Mouse (Mus musculus) midbrain, embryonic 12.5 days (tissue): Measurements from ENCODE around the gene Angel1. TPM values are rescaled to one million over a fixed set of nuclear protein-coding genes. Genes with fewer than 3 reads are reported as not detected.
A peak's percentile ranks its signal among the peaks of the same experiment; 100 is the strongest.

Experiments used
- ATAC-seq: fragments of 200-750 bp; cut with Nextera tagmentation; 2 replicates; pipeline ENCODE4 v1.8.0; 2017; ENCODE audit warnings: low read depth, moderate TSS enrichment, moderate library complexity; ENCODE audit not compliant: low FRiP score
- H3K27ac ChIP-seq: fragments of 300-500 bp; sonication (generic); replicated peaks from 2 replicates; pipeline ENCODE4 v1.5.1; 2016; ENCODE audit warnings: mild to moderate bottlenecking
- H3K27me3 ChIP-seq: fragments of 300-500 bp; sonication (generic); 2 replicates; pipeline ENCODE4 v1.6.1; 2016; ENCODE audit warnings: mild to moderate bottlenecking
- H3K36me3 ChIP-seq: fragments of 300-500 bp; sonication (generic); 2 replicates; pipeline ENCODE4 v1.6.1; 2016
- H3K4me1 ChIP-seq: fragments of 300-500 bp; sonication (generic); 2 replicates; pipeline ENCODE4 v1.6.1; 2016
- H3K4me2 ChIP-seq: fragments of 300-500 bp; sonication (generic); replicated peaks from 2 replicates; pipeline ENCODE4 v1.6.1; 2016; ENCODE audit warnings: mild to moderate bottlenecking, moderate library complexity
- H3K4me3 ChIP-seq: fragments of 300-500 bp; sonication (generic); 2 replicates; pipeline ENCODE4 v1.5.1; 2016; ENCODE audit warnings: mild to moderate bottlenecking
- H3K9ac ChIP-seq: fragments of 300-500 bp; sonication (generic); replicated peaks from 2 replicates; pipeline ENCODE4 v1.6.1; 2016; ENCODE audit warnings: mild to moderate bottlenecking, moderate library complexity
- H3K9me3 ChIP-seq: fragments of 300-500 bp; sonication (generic); 2 replicates; pipeline ENCODE4 v1.6.1; 2016; ENCODE audit warnings: mild to moderate bottlenecking
- WGBS: fragments of 180-500 bp; shearing (Covaris S2); methylation state at CpG from one replicate; pipeline ENCODE4 v1.1.7; 2016; 5-methylcytosine and 5-hydroxymethylcytosine counted together
- polyA plus RNA-seq: library from polyadenylated mRNA; unstranded; fragments of >200 nt; fragmentation: Nextera tagmentation; extraction: Ambion mirVana; gene quantifications from 2 replicates; pipeline ENCODE4 v1.2.1, GENCODE M21; 2016

Angel1 gene
- polyA plus RNA-seq, 1 experiment from 2014 or later, result 14.3 TPM

DNA sequence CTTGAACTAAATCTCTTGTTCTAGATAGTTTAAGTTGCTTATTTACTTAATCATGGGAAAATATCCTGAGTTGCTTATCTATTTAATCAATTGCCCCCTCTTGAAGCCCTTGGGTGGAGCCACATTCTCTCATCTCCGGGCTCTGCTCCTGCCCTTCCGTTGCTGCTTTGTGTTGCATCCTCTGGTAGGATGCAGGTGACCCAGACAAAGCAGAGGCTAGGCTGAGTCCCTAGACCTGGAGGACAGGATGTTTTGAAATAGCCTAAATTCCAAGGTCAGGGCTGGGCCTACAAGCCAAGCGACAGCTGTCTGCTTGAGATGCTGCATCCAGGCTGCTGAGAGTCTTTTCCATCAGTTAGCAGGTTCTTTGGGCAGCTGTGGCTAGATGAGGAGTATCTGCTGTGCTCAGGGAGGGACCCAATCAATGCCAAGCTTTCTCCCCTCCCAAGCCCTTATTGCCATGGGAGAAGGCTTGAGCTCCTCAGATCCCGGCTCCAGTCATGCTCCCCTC is 38.8 kb downstream of the Angel1 start:
- no peaks in the 10 kb centered on the region for H3K9me3 ChIP-seq
- no peak overlapping the region for H3K9ac ChIP-seq
- WGBS, result 78% methylated on average over 4 of the region's 4 CpGs
- H3K27ac ChIP-seq, result no peak overlapping the region; the same call in 1 of the 2 replicates
- no peaks in the 10 kb centered on the region for H3K27me3 ChIP-seq
- no peak for ATAC-seq
- H3K36me3 ChIP-seq, result peaks cover 83% of the 10 kb centered on the region
- no peak overlapping the region for H3K4me2 ChIP-seq
- H3K4me1 ChIP-seq, result peaks cover 11% of the 10 kb centered on the region
- H3K4me3 ChIP-seq, result no peak overlapping the region

DNA sequence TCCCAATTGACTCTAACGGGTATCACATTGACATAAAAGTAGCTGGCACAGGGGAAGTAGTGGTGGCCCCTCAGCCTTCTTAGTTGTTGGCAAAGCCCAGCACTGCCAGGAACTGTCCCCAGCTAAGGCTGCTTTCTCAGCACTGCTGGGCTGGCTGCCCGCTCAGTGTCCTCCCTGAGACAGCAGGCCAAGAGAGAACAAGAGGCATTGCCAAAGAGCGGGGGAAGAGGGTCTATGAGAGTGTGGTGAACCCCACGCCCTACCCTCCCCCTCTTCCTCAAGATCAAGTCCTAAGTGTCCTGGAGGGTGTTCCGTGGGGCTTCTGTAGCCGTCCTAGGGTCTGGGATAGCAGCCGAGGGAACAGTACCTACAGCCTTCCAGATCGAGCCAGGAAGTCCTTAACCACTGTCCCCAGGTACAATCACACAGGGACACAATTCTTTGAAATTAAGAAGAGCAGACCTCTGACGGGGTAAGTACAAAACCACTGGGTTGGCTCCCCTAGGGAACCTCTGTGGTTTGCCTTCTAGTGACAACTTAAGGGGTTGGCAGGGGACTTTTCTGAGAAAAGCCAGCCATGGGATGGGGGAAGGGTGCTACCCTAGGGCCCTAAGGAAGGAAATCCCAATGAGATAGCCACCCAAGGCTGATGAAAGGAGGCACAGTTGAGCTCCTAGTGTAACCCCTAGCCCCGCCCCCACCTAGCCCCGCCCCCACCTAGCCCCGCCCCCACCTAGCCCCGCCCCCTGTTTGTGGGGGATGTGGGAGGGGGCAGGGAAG is 39.5 kb downstream of the Angel1 start:
- Histone ChIP-seq H3K4me1 (peaks cover 19% of the 10 kb centered on the region), H3K4me2 (no peak overlapping the region), H3K36me3 (peaks cover 78% of the 10 kb centered on the region), H3K27me3 (no peaks in the 10 kb centered on the region), H3K27ac (0 out of 2 replicates have a peak overlapping the region, but pooled peaks have one; percentile 10), H3K4me3 (no peak overlapping the region), H3K9me3 (no peaks in the 10 kb centered on the region), H3K9ac (no peak overlapping the region)
- no peak for ATAC-seq
- 56% methylated on average over 13 of the region's 13 CpGs for WGBS

DNA sequence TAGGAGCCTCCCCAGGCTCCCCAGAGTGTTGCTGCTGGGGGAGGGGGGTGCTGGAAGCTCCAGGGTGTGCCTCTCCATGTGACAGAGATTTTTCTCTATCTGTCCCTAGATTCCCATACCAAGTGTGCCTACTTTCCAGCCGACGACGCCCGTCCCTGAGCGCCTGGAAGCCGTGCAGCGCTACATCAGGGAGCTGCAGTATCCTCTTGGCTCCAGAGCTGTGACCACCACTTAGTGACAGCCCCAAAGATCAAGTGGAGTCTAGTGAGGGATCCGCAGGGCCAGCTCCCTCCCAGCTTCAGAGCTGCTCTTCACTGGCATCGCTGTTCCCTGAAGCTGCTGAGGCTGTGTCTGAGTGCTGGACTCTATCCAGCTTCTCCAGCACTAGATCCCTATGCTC is 41.0 kb downstream of the Angel1 start:
- no peaks in the 10 kb centered on the region for H3K9me3 ChIP-seq
- no peak overlapping the region for H3K27ac ChIP-seq
- no peak for ATAC-seq
- H3K4me3 ChIP-seq, result no peak overlapping the region
- no peak overlapping the region for H3K4me2 ChIP-seq
- WGBS, result 82% methylated on average over 9 of the region's 9 CpGs
- H3K4me1 ChIP-seq, result peaks cover 29% of the 10 kb centered on the region
- no peak overlapping the region for H3K9ac ChIP-seq
- H3K36me3 ChIP-seq, result peaks cover 64% of the 10 kb centered on the region
- no peaks in the 10 kb centered on the region for H3K27me3 ChIP-seq

DNA sequence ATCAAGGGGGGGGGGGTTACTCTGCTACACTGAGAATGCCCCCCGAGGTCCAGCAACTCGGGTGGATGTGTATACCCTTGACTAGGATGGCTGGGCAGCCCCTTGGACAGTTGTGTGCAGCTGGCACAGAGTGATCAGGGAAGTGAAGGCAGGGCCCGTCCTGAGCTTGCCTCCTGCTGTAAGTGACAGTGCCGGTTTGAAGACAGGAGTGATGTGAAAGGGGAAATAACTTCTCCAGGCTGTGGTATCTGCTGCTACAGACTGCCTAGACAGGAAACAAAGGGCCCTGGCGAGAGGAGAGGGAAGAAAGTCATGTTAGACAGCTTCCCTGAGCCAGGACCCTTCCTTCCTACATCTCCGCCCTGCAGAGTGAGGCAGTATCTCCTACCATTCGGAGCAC is 42.6 kb downstream of the Angel1 start:
- H3K27me3 ChIP-seq, result no peaks in the 10 kb centered on the region
- H3K36me3 ChIP-seq, result peaks cover 50% of the 10 kb centered on the region
- ATAC-seq, result no peak
- 88% methylated on average over 7 of the region's 7 CpGs for WGBS
- H3K27ac ChIP-seq, result no peak overlapping the region
- H3K4me3 ChIP-seq, result no peak overlapping the region
- H3K9ac ChIP-seq, result no peak overlapping the region
- no peak overlapping the region for H3K4me2 ChIP-seq
- no peaks in the 10 kb centered on the region for H3K9me3 ChIP-seq
- H3K4me1 ChIP-seq, result peaks cover 38% of the 10 kb centered on the region

DNA sequence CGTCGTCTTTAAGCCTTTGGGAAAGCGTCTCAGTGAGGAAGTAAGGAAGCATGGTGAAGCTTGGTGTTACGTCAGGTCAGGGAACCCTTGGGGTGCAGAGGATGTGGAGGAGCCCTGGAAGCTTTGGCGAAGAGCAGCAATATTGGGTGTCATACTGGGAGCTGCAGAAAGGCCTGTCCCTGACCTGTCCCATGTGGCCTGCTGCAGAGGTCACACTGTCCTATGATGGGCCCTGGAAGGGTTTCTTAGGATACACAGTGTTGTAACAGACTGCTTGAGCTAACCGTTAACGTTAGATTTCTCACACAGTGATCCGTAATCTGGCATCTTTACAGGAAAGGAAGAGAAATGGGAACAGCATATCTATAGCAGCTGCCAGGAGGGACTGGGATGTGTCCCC is 44.1 kb downstream of the Angel1 start:
- Histone ChIP-seq H3K4me1 (peaks cover 38% of the 10 kb centered on the region), H3K4me2 (peak overlapping the region; percentile 86), H3K36me3 (peaks cover 36% of the 10 kb centered on the region), H3K27ac (no peak overlapping the region), H3K27me3 (peaks cover 7% of the 10 kb centered on the region), H3K9me3 (no peaks in the 10 kb centered on the region), H3K4me3 (0 out of 2 replicates have a peak overlapping the region, but pooled peaks have one; percentile 0), H3K9ac (no peak overlapping the region)
- no peak for ATAC-seq
- 86% methylated on average over 8 of the region's 8 CpGs for WGBS

DNA sequence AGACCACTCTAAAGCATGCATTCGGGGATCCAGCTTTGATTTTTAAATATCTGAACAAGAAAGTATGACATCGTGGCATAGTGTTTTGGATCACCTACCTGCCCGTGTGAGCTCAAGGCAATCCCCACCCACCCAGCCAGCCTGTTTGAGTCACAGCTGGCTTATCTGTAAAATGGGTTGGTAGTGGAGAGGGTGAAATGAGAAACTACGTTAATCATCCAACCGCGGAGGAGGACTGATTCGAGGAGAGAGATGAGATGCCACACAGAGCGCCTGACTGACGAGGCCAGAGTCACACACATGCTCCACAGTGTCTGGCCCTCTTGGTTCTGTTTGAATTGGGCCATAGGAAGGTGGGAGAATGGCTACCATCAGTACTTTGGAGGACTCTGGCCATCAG is 44.6 kb downstream of the Angel1 start:
- 88% methylated on average over 9 of the region's 9 CpGs for WGBS
- H3K27me3 ChIP-seq, result peaks cover 12% of the 10 kb centered on the region

DNA sequence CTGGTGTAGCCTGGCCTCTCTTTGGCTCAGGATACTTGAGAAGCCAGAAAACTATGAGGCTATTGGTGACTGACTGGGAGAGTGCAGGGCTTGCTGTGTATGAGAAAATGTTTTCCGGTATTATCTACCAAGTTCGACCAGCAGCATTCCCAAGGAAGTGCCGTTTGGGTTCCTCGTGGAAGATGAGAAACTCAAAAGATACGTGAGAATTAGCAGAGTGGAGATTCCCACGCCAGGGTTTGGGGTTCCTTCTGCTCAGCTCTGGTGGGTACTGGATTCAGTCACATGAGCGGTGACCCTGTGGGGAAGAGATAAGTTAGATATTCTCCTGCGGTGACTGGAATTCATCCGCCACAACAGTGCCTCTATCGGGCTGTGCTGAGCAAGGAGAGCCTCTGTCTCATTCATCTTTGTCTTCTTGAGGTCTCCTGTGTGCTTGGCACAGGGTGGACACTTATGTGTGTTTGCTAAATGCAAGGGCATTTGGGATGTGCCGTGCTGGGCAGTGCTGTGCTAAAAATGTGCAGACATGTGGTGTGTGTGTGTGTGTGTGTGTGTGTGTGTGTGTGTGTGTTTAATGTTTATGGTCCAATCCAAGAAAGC is 45.6 kb downstream of the Angel1 start:
- Histone ChIP-seq H3K9ac (peak overlapping the region; percentile 97), H3K36me3 (peaks cover 21% of the 10 kb centered on the region), H3K27ac (peak overlapping the region; percentile 97), H3K4me3 (peak overlapping the region; percentile 94), H3K4me2 (peak overlapping the region; percentile 86), H3K9me3 (no peaks in the 10 kb centered on the region), H3K4me1 (peaks cover 38% of the 10 kb centered on the region), H3K27me3 (peaks cover 13% of the 10 kb centered on the region)
- no peak for ATAC-seq
- WGBS, result 49% methylated on average over 11 of the region's 11 CpGs

More for the DNA sequence above, 44.6 kb downstream of the Angel1 start:
- peaks cover 38% of the 10 kb centered on the region for H3K4me1 ChIP-seq
- no peaks in the 10 kb centered on the region for H3K9me3 ChIP-seq
- H3K4me2 ChIP-seq, result peak overlapping the region; percentile 86
- H3K36me3 ChIP-seq, result peaks cover 30% of the 10 kb centered on the region
- H3K9ac ChIP-seq, result no peak overlapping the region
- H3K4me3 ChIP-seq, result peak overlapping the region; percentile 2; the same call in 1 of the 2 replicates
- no peak for ATAC-seq
- no peak overlapping the region for H3K27ac ChIP-seq

DNA sequence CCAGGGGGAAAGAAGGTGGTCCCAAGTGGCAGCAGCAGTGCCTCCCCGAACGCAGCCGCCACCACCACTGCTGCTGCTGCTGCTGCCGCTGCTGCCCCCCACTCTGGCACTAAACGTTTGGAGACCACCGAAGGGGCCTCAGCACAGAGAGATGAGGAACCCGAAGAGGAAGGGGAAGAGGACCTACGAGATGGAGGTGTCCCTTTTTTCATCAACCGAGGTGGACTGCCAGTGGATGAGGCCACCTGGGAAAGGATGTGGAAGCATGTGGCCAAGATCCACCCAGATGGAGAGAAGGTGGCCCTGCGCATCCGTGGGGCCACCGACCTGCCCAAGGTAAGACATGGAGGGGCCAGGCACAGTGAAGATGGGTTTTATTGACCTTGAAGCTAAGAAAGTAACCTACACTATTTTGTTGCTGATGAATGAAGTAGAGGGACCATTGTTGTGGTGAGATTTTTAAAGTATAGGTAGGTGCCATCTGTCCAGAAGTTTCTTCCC is 46.2 kb downstream of the Angel1 start:
- peak overlapping the region; percentile 94 for H3K4me3 ChIP-seq
- H3K4me2 ChIP-seq, result peak overlapping the region; percentile 86
- peaks cover 13% of the 10 kb centered on the region for H3K27me3 ChIP-seq
- H3K27ac ChIP-seq, result peak overlapping the region; percentile 97
- no peaks in the 10 kb centered on the region for H3K9me3 ChIP-seq
- peaks cover 16% of the 10 kb centered on the region for H3K36me3 ChIP-seq
- peak overlapping the region; percentile 97 for H3K9ac ChIP-seq
- H3K4me1 ChIP-seq, result peaks cover 38% of the 10 kb centered on the region
- ATAC-seq, result no peak
- 30% methylated on average over 12 of the region's 12 CpGs for WGBS

DNA sequence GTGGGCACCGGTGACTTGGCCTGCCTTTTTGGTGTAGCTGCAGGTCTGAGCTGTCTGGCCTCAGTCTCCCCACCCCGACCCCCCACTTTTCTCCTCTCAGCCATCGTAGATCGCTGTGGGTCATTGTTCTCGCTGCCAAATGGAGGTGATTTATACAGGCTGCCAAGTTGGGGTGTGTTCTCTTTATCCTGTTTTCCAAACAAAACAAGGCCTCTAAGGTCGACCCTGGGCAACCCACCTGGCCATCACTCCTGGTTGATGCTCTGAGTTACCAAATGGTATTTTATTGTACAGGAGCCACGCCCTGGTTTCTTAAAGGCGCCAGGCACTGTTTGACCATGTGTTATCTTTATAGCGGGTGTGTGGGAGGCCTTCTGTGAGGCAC is 46.7 kb downstream of the Angel1 start:
- peak overlapping the region; percentile 86 for H3K4me2 ChIP-seq
- ATAC-seq, result 0 out of 2 replicates have a peak, but pooled peaks have one; percentile 4
- H3K9me3 ChIP-seq, result no peaks in the 10 kb centered on the region
- peaks cover 38% of the 10 kb centered on the region for H3K4me1 ChIP-seq
- WGBS, result 4% methylated on average over 9 of the region's 9 CpGs
- peak overlapping the region; percentile 94 for H3K4me3 ChIP-seq
- peak overlapping the region; percentile 97 for H3K9ac ChIP-seq
- H3K27ac ChIP-seq, result peak overlapping the region; percentile 97
- H3K36me3 ChIP-seq, result peaks cover 15% of the 10 kb centered on the region
- peaks cover 13% of the 10 kb centered on the region for H3K27me3 ChIP-seq

DNA sequence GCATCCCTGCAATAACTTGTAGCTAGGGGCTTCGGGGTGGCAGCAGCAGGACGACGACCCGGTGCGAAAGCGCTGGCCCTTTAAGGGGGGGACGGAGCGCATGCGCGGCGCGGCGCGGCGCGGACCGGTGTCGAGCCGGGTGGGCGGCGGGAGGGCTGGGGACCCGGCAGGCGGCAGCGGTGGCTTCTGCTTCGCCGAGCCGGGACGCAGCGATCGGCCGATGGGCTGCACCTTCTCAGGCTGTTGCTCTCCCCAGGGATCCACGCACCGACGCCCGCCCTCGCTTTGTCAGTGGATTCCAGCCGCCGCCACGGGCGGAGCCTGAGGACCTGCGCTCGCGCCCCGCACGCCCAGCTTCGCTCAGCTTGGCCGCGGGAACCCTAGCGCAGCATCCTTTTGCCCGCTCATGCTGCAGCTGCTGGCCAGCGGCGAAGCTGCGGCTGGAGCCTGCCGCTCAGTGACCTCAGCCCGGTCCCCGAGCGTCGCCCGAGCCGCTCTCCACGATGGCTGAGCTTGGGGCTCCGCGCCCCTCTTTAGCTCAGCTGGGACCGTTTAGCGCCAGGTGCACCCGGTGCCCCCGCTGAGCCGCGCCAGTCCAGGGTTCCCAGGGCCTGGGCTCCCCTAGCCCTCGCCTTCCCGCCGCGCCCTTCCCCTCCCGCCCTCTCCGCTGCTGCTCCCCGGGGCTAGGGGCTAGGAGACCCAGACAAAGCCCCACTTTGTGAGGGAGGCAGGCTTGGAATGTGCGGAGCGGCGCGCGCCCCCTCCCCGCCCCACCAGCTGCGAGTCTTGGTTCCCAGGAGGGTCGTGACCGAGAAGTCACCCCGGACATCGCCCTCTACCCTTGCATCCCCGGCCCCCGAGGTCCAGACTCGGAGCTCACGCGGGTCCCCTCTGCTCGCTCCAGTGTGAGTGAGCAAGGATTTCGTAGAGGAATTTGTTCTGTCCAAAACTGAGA is 47.4 kb downstream of the Angel1 start, which contains the start of gene Vash1:
Vash1 (plus strand) TSS at position 110 of the 955 bp plus-strand sequence.
- ATAC-seq, result peak; percentile 79

DNA sequence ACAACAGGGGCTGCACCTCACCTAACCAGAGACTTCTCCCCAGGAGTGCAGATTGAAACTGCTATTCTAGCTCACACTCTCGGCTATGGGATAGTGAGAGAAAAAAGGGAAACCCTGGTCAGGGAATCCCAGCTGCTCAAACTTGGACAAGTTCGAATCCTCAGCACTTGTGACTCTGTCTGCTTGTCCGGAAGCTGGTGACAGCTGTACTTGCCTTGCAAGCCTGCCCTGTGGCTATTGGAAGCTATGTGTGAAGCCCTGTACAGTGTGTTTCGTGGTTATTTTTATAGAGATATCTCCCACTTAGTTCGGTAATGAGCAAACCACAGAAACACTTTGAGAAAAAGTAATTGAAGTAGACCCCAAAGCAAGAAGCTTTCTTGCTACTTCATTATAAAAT is 53.8 kb downstream of the Angel1 start:
- no peaks in the 10 kb centered on the region for H3K4me1 ChIP-seq
- no peak overlapping the region for H3K27ac ChIP-seq
- H3K36me3 ChIP-seq, result no peaks in the 10 kb centered on the region
- no peak overlapping the region for H3K4me3 ChIP-seq
- 81% methylated on average over 5 of the region's 5 CpGs for WGBS
- no peak overlapping the region for H3K4me2 ChIP-seq
- no peaks in the 10 kb centered on the region for H3K9me3 ChIP-seq
- ATAC-seq, result no peak
- peaks cover 9% of the 10 kb centered on the region for H3K27me3 ChIP-seq
- no peak overlapping the region for H3K9ac ChIP-seq

More for the DNA sequence above, 47.4 kb downstream of the Angel1 start, which contains the start of gene Vash1:
- H3K27ac ChIP-seq, result peak within 1 kb of the TSS; percentile 97
- peak within 1 kb of the TSS; percentile 97 for H3K9ac ChIP-seq
- peaks cover 13% of the 10 kb centered on the region for H3K27me3 ChIP-seq
- under 1% methylated on average over 93 of the region's 94 CpGs for WGBS
- H3K4me1 ChIP-seq, result peaks cover 38% of the 10 kb centered on the region
- peak within 1 kb of the TSS; percentile 94 for H3K4me3 ChIP-seq
- H3K36me3 ChIP-seq, result peaks cover 11% of the 10 kb centered on the region; the same call in 1 of the 2 replicates
- H3K4me2 ChIP-seq, result peak within 1 kb of the TSS; percentile 86
- H3K9me3 ChIP-seq, result no peaks in the 10 kb centered on the region
